Mouse (Mus musculus) liver, embryonic 14 days (tissue): ENCODE data around the gene Spin4. TPM values are rescaled to one million over a fixed set of nuclear protein-coding genes. Genes with fewer than 3 reads are reported as not detected.

Source experiments
- polyA plus RNA-seq: library from polyadenylated mRNA; depleted of rRNA; stranded (reverse); fragments of >200 nt; gene quantifications from 2 replicates; pipeline ENCODE4 v1.2.3, GENCODE M21; 2012; rRNA removed

Spin4 gene
- 0.26 and 0.32 TPM in 2 replicates for polyA plus RNA-seq

DNA sequence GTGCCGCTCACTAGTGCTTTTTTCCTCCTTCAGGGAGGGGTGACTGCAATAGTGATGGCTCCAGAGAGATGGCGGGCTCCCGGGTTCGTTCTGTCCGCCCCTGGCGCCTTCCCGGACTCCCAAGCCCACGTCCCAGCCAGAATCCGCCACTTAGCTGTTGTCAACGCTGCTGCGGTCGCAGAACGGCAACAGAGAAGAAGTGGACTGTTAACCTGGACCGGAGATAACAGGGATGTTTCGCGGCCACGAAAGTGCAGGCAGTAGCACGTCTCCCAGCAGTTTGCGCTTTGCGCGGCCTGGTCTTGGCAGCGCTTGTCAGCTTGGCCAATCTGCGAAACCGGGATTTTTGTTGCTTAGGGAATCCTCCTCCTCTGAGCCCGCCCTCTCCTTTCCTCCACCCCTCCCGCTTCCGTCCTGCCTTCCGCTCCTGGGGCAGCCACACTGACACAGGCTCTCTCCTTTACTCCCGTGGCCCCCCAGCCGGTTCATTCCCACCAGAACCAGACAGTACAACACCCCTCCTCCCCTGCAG is at the start of gene Spin4:
Gene Spin4, minus strand, starts transcription at position 322 of the 532 bp plus-strand sequence.

Other genes with a start within 250 kb of the Spin4 start
- 0.69 and 0.76 TPM in 2 replicates for gene Arhgef9, start 170.2 kb upstream of the Spin4 start, polyA plus RNA-seq